Mouse (Mus musculus) olfactory bulb, adult 2 months (tissue): ENCODE results near the gene Ube2d2b.

ENCODE experiments used
- CTCF ChIP-seq: fragments of 200-500 bp; IDR thresholded peaks from 2 replicates; pipeline ENCODE4 v1.5.1; 2012; ENCODE audit warnings: low read depth, mild to moderate bottlenecking, low read length, moderate library complexity; ENCODE audit not compliant: insufficient read depth
- POLR2A ChIP-seq: fragments of 200-500 bp; IDR thresholded peaks from 2 replicates; pipeline ENCODE4 v1.6.1; 2012; ENCODE audit warnings: mild to moderate bottlenecking, low read depth, low read length, moderate library complexity; ENCODE audit not compliant: insufficient read depth

GRCm38 (mm10) chr5:107782360-107782759 is 47.5 kb upstream of the Ube2d2b start:
- TF ChIP-seq POLR2A = no peak
- TF ChIP-seq CTCF = no peak
